Mouse (Mus musculus): ENCODE measurements around the gene Slc30a2.

DNA sequence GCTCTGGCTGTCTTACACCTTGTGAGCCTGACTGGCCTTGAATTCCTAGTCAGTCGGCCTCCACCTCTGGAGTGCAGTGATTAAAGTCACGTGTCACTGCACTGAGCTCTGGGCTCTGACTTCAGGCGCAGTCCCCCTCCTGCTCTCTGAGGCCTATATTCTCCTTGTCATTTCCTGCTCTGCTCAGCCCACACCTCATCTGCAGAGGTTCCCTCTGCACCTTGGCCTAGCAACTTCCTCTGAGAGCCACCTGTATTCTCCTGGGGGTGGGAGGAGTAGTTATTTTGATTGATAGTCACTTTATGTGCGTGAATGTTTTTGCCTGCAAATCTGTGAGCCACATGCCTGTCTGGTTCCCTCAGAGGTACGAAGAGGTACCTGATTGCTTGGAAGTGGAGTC, 18.2 kb downstream of the Slc30a2 start:
- TF ChIP-seq CTCF (IDR thresholded peaks at IDR 0.05; ENCODE audit: low read depth) (no peak), EP300 (IDR thresholded peaks at IDR 0.05; ENCODE audit: low read depth) (no peak)
